Mouse (Mus musculus): Measurements from ENCODE around the gene Smarcb1.

Gene Smarcb1

DNA sequence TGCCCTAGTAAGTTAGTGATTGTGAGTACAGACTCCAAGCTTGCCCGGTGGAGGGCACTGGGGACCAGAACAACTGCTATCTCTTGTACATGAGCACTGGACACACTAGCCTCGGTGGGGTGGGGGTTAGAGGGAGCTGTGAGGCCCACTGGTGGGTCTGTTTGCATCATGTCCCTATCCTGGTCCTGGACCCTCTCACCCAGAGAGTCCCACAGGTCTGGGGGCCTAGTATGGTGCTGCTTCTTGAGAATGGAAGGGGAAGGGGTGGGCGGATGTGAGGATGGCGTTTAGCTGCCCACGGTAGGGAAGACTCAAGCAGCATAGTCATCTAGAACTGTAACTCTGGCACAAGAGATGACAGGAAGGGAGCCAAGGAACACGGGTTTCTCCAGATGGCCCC lies 66.6 kb downstream of the Smarcb1 start:
- no peak for DNase-seq

DNA sequence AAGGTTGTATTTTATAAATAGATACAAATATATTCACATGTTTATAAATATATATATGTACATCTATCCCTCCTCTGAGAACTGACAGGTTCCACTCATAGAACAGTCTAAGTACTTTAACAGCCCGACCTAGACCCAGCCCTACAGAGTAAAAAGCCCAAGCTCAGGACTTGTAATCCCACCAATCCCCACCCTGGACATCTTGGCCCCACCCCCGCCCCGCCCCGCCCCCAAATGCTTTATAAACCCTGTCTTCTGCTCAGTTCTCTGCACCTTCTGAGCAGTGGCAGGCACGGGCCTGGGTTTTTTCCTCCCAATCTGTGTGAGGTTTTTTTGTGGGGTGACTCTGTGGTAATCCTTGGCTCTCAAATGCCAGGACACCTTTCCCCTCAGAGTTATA lies 67.3 kb downstream of the Smarcb1 start:
- DNase-seq: no peak

DNA sequence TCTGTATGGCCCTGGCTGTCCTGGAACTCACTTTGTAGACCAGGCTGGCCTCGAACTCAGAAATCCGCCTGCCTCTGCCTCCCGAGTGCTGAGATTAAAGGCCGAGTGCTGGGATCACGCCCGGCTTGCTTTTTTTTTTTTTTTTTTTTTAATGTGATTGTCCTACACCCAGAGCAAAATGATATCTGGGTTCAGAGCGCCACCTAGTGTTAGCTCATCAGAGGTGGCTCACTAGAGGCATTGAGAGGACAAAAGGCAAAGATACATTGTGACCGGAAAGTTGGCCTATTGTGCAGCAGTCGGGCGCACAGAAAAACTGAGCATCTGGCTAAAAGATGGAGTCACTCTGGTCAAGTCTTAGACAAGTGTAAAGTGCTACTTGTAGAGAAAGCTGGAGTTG lies 68.0 kb downstream of the Smarcb1 start:
- peak; percentile 73 for DNase-seq

DNA sequence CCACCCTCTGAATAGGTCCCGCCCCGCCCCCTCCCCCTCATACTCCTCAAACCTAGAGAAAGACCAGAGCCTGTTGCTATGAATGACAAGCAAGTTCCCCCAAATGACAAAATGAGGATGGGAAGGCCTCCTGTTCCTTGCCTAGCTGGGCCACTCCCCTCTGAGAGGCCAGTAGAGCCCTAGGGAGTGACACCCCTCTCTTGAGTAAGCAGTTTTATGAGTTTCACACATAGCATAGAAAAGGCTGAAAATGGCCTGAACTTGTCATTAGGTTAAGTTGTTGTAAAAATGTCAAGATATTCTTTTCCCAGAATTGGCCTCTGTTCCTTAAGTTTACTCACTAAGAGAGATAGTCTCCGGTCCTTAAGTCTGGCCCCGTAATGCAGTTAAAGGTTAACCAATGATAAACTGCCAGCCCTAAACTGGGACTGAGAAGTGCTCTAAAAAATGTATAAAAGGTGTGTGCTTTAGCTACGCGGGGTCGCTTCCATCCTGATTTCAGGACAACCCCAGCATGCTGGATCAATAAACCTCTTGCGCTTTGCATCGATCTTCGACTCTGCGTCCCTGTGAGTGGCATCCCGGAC lies 68.8 kb downstream of the Smarcb1 start:
- DNase-seq: no peak

DNA sequence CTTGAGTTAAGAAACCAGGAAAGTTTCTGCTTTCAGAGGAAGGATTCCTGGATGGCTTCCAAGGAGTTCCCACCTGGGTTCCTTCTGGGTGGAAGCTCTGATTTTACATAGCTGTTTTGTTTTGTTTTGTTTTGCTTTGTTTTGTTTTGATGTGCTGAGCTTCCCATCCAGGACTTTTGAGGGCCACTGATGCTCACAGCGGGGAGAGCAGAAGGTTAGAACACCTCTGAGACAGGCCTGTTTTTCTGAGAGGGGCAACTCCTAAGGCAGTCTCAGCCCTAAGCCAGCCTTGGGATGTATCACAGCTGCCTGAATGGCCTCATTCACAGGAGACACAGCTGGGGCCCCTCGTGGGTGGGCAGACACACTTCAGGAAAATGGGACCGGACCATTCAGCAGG lies 69.7 kb downstream of the Smarcb1 start:
- DNase-seq: no peak

DNA sequence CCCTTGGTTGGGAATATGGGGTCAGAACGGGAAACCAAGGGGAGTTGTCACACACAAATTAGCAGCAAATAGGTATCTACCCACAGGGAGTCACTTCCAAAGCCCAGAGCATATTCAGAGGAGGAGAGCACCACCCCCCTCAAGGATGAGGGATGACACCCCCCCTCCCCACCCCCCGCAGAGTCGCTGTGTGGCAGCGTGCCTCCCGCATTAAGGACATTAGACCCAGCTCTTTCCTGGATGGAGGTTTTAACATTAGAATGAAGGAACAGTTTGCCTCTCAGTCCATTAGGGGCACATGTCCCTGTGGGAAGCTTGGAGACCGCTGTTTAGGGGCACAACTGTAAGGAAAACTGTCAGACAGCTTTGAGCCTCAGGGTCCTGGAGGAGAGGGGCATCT lies 70.3 kb downstream of the Smarcb1 start:
- DNase-seq: no peak

DNA sequence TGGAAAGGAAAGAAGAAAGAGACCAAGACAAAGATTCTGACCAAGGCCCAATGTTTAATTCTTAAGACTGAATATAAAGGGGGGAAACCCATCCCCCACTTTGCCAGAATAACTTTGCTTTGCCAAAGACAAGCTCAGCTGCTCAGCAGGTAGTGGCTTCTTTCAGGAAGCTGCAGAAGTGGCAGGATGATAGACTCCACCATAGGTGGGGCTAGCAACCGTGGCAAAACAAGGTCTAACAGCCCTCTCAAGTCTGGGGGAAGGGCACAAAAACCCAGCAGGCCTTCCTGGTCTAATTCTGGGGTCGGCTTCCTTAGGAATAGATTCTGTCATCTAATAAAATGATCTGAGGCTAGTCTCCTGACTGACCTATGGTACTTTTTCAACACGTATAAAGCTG lies 73.0 kb downstream of the Smarcb1 start:
- DNase-seq: no peak

Measured in right cerebral cortex, postnatal 25 days (tissue).